Mouse (Mus musculus) left cerebral cortex, adult 2 months (tissue): ENCODE data around the gene Sdccag8. TPM values are rescaled to one million over a fixed set of nuclear protein-coding genes. Genes with fewer than 3 reads are reported as not detected.

Experiments used
- DNase-seq, 2 experiments: peaks; one replicate each; pipeline ENCODE4 v3.0.0; 2021 to 2022; ENCODE audit warnings: low spot score in 2 of 2, mixed read lengths in 1 of 2; ENCODE audit errors: extremely low spot score in 1 of 2
- H3K27ac ChIP-seq: fragments of 200-600 bp; 2 replicates; pipeline ENCODE4 v1.8.1; 2022
- H3K4me3 ChIP-seq: fragments of 200-600 bp; 2 replicates; pipeline ENCODE4 v1.8.1; 2022
- CTCF ChIP-seq: fragments of 200-600 bp; IDR thresholded peaks from 2 replicates; pipeline ENCODE4 v1.8.1; 2022; ENCODE audit warnings: antibody characterized with exemption, mild to moderate bottlenecking, moderate library complexity
- intact Hi-C: fragments of 180-260 bp; cut with DNase I; formaldehyde crosslinking; loops from one replicate; pipeline ENCODE4 v1.15.1; 2025
- total RNA-seq, 2 experiments: library from RNA; stranded (reverse); gene quantifications; 2 replicates each; pipeline ENCODE4 v1.2.3; 2021

Gene Sdccag8
- total RNA-seq, 2 experiments from 2014 or later: 17.6 TPM

DNA sequence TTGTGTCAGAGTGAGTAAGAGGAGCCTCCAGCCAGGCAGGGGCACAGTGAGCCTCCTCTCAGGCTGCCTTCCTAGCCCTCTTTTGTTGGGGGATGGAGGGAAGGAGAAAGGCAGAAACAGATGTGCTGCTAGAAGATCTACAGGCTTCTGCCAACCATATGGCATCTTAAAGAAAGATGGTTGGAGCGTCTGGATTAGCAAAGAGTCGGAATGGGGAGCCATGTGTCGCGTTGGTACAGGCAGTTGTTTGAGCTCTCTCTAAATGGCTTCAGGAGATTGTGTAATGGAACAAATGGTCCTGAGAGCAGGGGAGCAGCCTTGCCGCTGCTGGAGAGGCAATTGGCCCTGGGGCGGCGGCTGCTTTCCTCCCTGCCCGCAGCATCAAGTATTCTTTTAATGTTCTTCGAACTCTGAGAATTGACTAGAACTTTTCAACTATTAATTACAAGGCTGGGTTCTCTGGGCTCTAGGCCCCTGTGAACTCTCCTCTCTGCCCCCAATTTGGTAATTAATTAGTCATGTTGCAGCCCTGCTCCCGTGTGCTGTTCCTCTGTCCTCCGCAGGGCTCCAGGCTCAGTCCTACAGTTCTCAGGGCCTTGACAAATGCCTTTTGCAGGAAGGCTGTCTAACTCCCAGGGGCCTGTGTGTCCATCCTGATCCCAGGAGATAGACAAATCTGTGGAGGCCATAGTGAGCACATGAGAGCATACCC is 180.4 kb downstream of the Sdccag8 start:
- H3K4me3 ChIP-seq: no peak overlapping the region
- TF ChIP-seq CTCF: no peak
- peak overlapping the region; percentile 63 for H3K27ac ChIP-seq
- no peak for DNase-seq
- intact Hi-C loops: loop anchor here (5.0 kb wide), 2 partner anchors 113 to 192 kb away; no protein-coding TSS in a partner anchor

DNA sequence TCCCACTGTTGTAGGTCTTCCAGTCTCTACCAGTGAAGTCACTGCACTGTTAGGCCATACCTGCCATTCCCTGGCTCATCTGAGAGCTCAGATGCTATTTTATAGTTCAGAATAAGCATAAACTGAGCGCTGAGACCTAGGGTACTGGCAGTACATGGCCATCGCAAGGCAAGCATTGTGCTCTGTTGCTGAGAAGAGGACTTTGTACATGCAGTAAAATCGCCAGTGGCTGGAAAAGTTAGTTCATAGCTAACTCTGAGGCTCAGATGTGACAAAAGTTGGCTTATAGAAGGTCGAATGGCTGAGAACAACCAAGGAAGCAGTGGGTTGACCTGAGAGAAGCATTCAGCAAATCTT is 180.9 kb downstream of the Sdccag8 start:
- H3K4me3 ChIP-seq: no peak overlapping the region
- no peak for DNase-seq
- peak overlapping the region; percentile 63 for H3K27ac ChIP-seq
- intact Hi-C loops: loop anchor here (5.0 kb wide), 2 partner anchors 113 to 192 kb away; no protein-coding TSS in a partner anchor
- no peak for TF ChIP-seq CTCF

DNA sequence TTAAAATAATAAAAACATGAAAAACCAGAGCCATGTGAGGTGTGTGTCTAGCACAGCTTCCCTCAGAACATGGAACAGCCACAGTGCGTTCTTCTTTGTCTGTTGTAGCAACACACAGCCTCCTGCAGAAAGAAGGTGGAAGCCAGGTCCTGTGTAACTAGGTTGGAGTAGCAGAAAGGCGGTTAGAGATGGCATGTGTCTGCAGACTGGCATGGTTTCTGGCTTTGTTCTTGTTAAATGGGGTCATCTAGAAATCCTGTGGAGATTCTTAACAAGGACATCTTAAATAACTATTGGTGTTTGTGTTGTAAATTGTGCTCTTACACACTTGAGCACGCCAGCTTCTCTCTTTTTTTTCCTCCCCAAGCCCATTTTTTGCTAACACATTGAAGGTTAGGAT is 181.7 kb downstream of the Sdccag8 start:
- H3K27ac ChIP-seq: no peak overlapping the region; the same call in 1 of the 2 replicates
- intact Hi-C loops: loop anchor here (5.0 kb wide), 2 partner anchors 114 to 191 kb away; no protein-coding TSS in a partner anchor
- DNase-seq: no peak
- TF ChIP-seq CTCF: no peak
- no peak overlapping the region for H3K4me3 ChIP-seq

DNA sequence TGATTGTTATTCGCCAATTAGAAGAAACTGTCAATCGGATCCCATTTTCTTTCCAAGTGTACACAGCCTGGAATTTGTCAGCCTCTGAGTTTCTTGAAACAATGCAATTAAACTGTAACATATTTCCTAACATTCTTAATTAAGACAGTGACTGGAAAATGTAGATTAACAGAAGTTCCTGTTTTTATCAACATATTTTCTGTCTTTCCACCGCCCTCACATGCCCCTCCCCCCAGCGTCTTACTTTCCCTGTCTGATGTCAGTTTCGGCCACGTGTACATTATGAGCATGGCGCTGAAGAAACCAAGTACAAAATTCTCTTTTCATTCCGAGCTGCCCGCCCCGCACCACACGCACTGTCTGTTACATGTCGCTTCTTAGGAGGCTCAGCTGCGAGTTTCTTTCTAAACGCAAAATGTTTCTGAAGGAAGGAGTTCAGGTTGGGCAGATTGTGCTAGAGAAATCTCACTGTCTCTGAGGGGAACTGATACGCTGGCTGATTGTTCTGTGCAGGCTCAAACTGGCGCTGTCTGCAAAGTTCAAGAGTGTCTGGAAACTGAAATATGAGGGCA is 182.3 kb downstream of the Sdccag8 start:
- no peak for TF ChIP-seq CTCF
- 0 out of 2 replicates have a peak overlapping the region, but pooled peaks have one; percentile 1 for H3K4me3 ChIP-seq
- intact Hi-C loops: loop anchor here (5.0 kb wide), 2 partner anchors 114 to 191 kb away; no protein-coding TSS in a partner anchor
- DNase-seq: peak; percentile 38 to 52
- peak overlapping the region; percentile 47; the same call in 1 of the 2 replicates for H3K27ac ChIP-seq

DNA sequence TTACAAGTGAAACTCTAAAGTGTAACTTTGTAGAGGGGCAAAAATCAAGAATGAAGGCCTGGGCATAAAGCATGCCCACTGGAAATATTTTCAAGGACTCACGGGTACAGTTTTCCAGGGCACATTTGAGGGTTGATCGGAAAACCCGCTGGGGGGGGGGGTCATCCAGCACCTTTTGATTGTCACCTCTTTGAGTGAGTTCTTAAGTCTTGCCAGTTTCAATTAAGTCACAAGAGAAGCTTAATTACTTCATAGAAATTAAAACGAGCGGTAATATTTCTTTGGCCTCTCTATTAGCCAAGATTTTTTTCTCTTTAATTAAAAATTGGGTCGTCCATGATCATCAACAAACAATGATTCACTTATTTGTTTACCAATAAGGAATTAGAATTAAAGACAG is 182.8 kb downstream of the Sdccag8 start:
- Histone ChIP-seq H3K4me3 (no peak overlapping the region), H3K27ac (peak overlapping the region; percentile 47; the same call in 1 of the 2 replicates)
- intact Hi-C loops: loop anchor here (5.0 kb wide), 2 partner anchors 115 to 190 kb away; no protein-coding TSS in a partner anchor
- no peak for TF ChIP-seq CTCF
- DNase-seq: no peak

DNA sequence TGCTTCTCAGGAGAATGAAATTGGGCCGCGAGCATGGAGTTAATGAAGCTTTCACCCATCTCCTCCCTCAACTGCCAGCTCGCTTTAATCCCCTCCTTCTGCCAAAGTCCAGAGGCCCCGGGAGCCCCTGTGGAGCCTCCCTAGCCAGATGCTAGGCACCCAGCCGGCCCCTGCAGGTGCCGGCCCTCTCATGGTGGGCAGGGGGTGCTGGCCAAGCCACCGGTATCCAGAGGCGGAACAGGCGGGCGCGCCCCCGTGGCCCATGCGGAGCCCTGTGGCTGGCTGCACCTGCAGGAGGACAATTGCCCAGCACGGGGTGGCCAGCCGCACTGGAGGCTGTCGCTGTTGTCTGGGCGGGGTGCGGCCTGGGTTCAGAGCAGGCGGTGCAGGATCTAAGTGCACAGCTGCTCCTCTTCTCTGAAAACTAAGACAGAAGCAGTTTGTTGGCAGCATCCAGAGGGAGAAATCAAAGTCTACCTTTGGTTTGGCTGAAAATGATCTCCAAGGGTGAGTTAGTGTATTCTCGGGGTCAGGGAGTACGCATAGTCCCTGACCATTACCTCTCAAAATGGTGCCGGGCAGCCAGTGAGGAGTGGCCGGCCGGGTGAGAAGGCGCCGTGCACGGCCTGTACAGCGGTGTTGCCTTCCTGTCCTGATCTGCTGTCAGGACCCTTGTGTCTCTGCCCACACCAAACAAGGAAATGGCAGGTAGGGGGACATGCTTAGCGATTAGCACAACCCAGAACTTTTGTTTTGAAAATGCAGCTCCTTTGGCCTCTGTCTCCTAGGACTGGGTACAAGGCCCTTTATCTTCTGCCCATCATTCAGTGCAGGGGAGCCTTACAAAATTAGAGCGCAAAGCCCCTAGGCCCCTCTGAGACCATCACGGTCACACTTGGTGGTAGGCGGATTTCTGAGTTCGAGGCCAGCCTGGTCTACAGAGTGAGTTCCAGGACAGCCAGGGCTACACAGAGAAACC is 183.5 kb downstream of the Sdccag8 start:
- no peak overlapping the region for H3K27ac ChIP-seq
- no peak for DNase-seq
- H3K4me3 ChIP-seq: no peak overlapping the region
- no peak for TF ChIP-seq CTCF
- intact Hi-C loops: loop anchor here (5.0 kb wide), 2 partner anchors 116 to 189 kb away; no protein-coding TSS in a partner anchor

DNA sequence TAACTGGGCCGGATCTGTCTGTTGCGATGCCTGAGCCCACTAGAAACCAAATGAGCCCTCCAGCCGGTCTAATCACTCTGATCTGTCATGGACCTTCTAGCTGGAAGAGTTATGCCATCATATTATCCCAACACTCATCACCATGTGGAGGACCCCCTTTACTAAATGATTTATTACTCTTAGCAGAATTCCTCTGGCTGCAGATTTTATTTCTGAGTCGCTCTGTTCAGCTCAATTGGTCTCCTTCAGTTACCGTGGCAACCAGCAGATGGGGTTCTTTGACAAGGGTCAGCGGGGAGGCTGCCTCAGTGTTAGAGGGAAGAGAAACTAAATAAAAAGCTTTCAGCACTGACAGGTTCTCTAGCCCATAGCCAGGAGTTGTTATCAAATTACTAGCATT is 184.6 kb downstream of the Sdccag8 start:
- intact Hi-C loops: loop anchor here (5.0 kb wide), 2 partner anchors 117 to 188 kb away; no protein-coding TSS in a partner anchor
- no peak for DNase-seq
- Histone ChIP-seq H3K27ac (no peak overlapping the region; the same call in 1 of the 2 replicates), H3K4me3 (no peak overlapping the region)
- peak; percentile 38 for TF ChIP-seq CTCF

DNA sequence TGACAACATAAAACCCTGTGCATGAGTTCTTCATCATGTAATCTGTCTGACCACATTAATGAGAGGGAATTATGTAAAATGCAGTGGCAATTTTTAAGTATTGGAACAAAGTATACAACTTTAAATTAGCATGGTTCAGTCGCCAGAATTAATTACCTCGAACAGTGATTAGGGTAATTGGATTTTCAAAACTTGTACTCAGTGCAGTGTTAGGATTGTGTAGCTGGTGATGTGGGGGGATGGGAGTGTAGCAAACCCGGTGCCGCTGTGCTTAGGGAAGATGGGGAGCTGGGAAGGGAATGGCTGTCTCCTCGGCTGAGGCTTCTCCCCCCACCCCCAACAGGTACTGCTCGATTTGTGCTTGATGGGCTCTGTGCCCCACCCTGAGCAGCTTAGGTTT is 188.5 kb downstream of the Sdccag8 start:
- DNase-seq: no peak
- intact Hi-C loops: no loop called here
- Histone ChIP-seq H3K27ac (no peak overlapping the region), H3K4me3 (no peak overlapping the region)
- no peak for TF ChIP-seq CTCF

DNA sequence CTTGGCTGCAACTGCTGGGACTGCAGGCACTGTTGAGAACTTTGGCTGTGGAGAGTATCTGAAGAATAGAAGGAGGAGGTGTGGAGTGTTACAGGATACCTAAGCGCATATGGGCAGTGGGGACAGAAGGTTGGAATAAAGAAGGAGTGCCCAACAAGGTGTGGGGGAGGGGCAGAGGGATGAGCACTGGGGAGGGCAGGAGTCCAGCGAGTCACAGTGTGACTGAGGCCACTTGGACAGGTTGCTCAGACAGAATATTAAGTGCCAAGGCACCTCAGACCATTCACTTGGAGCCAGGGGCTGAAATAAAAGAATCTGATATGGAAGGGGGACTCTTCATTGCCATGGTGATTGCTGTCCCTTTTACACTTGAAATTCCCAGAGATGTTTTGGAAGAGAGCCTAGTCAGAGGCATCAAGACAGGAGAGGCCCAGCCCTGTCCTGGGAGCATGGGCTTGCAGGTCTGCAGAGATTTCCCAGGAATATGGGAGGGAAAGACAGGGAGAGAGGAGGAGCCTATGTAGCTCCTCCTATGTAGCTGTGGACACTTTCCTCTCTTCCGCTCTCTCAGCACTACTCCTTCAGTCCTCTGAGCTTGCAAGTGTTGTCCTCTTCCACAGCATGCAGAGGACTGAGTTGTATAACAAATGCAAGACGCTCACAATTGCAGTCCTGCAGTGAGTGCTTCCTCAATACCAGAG is 189.7 kb downstream of the Sdccag8 start:
- intact Hi-C loops: no loop called here
- H3K4me3 ChIP-seq: no peak overlapping the region
- no peak overlapping the region for H3K27ac ChIP-seq
- DNase-seq: no peak
- no peak for TF ChIP-seq CTCF

DNA sequence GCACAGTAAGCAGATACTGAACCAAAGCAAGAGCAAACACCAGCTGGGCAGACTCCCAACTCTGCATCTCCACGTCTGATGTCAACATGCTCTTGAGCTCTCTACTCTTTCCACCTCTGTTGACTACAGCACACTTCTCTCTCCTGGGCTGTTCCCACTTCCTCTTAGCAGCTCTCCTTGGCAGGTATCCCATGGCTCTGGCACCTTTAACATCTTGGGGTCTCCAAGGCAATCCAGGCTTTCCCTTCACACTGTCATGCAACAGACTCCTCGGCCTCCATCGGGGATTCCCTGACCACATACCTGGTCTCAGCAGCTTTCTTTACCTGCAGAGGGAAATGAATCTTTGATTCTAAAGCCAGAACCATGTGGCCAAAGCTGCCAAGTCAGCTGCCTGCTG is 192.9 kb downstream of the Sdccag8 start:
- Histone ChIP-seq H3K4me3 (no peak overlapping the region), H3K27ac (no peak overlapping the region)
- intact Hi-C loops: no loop called here
- TF ChIP-seq CTCF: no peak
- DNase-seq: no peak

DNA sequence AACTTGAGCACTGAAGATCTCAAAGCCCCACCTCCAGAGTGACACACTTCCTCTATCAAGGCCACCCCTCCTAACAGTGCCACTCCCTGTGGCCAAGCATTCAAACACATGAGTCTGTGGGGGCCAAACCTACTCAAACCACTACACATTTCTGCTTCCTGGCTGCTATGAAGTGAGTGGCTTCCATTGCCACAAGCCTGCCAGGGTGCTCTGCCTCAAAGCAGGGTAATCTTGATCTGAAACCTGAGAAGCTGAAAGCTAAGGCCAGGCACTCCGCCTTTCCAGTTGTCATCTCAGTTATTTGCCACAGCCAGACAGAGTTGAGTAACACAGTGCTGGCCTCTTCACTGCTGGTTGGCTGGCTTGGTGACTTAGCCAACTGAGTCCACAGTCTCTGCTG is 194.3 kb downstream of the Sdccag8 start:
- Histone ChIP-seq H3K27ac (no peak overlapping the region), H3K4me3 (no peak overlapping the region)
- DNase-seq: no peak
- TF ChIP-seq CTCF: no peak
- intact Hi-C loops: no loop called here
